Mouse (Mus musculus): ENCODE results near the gene Klk13.
A peak's percentile ranks its signal among the peaks of the same experiment; 100 is the strongest.
"Not testable (repeated sequence)": the region's sequence is repeated elsewhere in the genome, so short reads cannot be mapped to it uniquely, and the experiment has no call there.

The Klk13 gene

DNA sequence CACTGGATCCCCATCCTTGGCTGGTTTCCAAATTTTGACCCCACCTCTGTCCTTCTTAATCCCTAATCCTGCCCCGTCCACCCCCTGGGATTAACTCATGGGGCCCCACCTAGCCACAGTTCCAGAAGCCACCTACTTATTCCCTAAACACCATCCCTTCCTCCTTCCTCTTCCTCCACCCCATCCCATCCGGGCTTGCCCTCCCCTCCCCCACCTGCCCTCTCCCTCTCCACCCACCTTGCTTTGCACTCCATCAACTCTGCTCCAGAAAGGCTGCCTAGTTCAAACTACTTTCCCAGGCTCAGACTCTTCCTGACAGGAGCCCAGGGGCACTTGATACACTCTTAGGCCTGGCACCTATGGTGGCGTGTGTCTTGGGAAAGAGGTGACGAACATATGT is at the start of gene Klk13:
Gene Klk13, plus strand, starts transcription at position 301 of the 400 bp plus-strand sequence.
- no peak for DNase-seq (ENCODE audit: low read depth)

DNA sequence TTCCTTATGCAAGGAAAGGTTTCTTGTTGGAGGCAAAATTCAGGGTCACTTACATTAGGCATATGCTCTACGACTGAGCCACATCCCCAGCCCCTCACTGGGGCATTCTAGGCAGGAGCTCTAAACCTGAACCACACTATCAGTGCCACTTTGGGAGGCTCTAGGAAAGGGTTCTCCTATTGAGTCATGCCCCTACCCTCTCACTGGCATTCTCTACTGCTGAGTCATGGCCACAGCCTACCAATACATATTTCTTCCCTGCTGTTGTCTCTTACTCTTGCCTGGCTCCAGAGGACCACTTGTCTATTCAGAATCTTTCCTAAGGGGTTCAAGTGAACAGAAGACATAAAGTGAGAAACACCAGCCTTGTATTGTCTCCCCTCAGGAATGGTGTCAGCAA is 49.6 kb upstream of the Klk13 start:
- no peak for DNase-seq (ENCODE audit: low read depth)

DNA sequence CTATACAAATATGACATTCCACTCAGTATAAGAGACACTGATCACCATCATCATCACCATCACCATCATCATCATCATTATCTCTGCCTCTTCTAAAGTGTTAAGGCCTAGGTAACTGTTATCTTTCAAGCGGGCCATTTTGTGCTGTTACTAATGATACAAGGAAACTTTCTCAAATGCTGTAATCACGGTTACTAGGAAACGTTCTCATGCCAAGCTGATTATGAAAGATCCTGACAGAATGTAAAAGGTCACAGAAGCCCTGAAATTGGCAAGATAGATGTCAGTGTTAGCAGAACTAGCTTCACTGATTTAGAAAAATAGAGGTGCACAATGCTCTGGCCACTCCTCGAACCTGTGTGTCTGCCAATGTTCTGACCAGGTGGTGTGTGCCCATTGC is 45.1 kb upstream of the Klk13 start:
- not testable (repeated sequence) for DNase-seq (ENCODE audit: low read depth)

DNA sequence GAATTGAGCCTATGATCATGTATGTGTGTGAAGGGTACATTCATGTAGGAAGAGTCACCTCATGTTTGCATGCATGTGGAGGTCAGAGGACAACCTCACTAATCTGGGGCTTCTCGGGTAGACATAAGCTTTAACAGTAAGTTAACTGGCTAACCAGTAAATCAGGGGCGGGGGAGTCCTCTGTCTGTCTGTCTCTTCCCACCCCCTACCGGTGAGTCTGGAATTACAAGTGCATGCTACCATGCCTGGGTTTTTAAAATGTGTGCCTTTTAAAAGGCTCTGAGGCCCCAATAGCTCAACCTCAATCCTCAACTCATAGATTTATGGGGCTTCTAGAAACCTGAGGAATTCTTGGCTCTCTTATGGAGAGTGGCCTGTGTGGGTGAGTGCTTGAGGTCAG is 43.8 kb upstream of the Klk13 start:
- DNase-seq (ENCODE audit: low read depth): peak; percentile 24

DNA sequence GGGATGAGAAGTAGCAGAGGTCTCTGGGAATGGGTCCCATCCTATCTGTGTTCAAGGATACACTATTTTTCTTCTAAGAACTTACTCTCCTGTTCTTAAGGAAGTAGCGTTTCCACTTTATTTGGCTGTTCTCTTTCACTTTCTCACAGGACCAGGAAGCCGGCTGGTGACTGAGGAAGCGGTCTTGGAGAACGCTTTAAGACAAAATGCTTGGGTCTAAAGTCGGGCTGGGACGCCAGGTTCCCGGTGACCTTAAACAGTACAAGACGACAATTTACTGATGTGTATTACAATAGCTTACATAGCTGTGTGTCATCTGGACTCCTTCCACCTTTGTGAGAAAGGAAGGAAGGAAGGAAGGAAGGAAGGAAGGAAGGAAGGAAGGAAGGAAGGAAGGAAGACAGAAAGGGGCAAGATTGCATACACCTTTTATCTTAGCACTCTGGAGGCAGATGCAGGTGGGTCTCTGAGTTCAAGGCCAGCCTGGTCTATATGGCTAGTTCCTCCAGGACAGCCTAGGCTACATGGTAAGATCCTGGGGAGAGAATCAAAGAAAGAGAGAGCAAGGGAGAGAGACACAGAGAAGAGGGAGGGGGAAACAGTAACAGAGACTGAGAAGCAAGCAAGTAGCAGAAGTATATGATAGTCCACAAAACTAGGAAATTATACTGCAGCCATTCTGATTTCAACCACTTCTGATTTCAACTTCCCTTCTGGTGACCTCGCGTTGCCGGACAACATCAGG is 41.1 kb upstream of the Klk13 start:
- no peak for DNase-seq (ENCODE audit: low read depth)

DNA sequence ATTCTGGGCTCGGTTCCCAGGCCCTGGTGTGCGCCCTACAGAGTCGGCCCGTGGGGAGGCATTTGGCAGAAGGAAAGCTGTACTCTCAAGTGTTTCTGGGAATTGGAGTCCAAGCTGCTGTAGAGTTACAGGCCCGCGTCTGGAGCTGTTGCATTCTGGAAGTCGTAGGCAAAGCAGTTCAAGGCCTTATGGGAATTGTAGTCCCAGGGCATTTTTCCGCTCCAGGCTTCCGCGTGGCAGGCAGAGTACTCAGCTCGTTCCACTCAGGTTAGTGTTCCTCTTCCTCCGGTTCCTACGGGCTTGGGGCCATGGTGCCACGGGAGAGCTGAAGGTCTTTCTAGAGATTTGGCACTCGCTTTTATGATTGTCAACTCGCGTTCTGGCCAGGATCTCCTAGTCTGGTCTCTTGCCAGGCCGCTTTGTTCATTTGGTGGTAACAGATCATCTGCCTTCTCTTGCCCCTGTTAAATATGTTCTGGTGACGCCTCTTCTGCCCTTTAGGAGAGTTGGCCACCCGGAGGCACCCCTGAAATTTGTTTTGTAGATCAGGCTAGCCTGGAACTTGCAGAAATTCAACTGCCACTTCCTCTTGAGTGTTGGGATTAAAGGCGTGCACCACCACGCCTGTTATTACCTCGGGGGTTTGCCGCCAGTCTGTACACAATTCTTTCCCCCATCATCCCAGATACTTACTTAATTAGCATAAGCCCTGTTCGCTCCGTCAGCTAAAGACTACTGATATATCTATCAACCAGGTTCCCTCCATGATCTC is 40.4 kb upstream of the Klk13 start, which contains the start of gene Ctu1:
Gene Ctu1, plus strand, starts transcription at position 208 of the 772 bp plus-strand sequence.
- peak; percentile 79 for DNase-seq (ENCODE audit: low read depth)

DNA sequence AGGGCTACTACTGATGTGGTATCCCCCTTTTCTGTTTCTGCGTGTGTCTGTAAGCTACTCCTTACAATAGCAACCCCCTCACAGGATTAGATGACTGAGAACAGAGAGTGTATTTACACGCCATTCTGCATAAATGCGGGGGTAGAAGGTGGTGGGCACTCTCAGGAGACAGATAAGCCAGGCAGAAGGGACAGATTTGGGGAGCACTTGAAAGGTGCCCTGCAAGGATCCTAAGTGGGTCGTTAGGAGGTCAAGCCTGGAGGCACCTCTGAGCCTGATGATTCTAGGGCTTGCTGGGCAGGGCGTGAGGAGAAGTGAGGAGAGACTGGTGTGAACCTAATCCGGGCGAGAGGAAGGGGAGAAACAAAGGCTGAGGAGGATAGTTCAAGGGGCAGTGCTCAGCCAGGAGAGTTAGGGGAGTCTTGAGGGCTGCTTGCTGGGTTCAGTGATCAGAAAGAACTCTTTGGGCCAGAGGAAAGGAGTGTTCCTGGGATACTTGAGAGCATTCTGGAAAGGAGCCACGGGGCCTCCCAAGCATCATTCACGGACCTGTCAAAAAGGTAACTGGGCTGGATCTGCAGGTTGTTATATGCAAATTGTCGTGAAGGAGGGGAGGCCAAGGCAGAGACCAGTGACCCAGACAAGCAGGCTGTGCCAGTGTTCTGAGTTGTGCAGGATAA is 39.6 kb upstream of the Klk13 start:
- DNase-seq (ENCODE audit: low read depth): no peak

DNA sequence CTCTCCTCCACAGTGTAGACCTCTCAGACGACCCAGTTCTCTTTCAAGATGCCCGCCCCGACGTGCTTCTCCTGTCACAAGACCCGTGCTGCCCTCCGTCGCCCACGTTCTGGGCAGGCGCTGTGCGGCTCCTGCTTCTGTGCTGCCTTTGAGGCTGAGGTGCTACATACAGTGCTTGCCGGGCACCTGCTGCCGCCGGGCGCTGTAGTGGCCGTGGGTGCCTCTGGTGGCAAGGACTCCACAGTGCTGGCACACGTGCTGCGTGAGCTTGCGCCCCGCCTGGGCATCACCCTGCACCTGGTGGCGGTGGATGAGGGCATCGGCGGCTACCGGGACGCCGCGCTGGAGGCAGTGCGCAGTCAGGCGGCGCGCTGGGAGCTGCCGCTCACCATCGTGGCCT is 37.3 kb upstream of the Klk13 start:
- DNase-seq (ENCODE audit: low read depth): no peak

DNA sequence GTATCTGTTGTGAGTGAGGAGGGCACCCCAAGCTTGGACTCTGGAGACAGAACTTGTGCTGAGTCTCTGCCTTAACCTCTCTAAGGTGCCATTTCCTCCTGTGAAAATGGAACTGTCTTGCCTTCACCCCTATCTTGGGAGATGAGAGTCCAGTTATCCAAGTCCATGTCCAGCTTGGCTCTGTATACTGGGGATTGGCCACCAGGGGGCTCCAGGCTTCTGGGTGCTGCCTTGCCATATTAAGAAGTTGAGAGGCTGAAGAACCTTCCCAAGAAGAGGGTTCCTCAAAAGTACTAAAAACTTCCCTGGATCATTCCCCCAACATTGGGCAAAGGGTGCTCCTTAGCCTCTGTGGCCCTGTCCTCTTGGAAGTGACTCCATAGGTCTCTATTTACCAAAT is 33.9 kb upstream of the Klk13 start:
- peak; percentile 32 for DNase-seq (ENCODE audit: low read depth)

DNA sequence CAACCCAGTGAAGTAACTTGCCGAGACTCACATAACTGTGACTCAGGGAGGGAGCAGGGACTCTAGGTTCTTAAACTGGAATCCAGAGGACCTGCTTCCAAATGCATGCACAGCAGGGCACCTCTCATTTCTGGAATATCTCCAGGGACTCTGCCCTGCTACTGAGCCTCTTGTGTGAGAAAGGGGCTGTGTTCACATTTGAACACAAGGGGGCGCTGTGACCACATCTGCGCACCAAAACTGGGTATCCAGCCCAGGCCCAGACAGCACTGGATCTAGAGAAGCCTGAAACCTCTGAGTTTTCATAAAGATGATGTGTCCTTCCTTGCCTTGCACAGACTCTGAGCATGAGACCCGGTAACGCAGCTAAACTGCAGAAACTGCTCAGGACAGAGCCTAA is 31.4 kb upstream of the Klk13 start:
- DNase-seq (ENCODE audit: low read depth): peak; percentile 36

DNA sequence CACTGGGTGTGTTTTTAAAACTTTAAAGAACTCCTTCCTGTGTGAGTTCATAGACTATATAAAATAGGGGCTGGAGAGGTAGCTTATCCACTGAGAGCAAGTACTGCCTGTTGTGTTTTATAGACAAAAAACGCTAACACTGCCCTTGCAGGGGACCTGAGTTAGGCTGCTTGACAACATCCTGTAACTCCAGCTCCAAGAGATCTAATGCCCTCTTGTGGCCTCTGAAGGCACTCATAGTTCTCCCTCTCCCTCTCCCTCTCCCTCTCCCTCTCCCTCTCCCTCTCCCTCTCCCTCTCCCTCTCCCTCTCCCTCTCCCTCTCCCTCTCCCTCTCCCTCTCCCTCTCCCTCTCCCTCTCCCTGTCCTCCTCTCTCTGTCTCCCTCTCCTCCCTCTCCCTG is 29.9 kb upstream of the Klk13 start:
- DNase-seq (ENCODE audit: low read depth): not testable (repeated sequence)

DNA sequence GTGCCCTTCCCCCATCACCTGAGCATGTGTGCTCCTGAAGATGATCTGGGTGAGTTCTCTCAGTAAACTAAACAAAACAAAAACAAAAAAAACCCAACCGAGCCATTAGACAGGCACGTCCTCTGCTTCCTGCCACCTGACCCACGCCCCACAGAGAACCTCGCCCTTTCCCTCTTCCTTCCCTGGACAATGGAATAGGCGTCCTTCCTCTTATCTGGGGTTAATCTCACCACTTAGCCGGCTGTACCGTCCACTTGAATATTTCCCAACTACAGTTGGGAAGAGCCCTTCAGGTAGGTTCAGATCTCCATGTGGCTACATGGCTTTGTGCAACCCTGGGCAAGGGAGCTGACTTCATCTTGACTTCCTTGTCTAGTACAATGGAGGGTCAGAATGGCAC is 27.3 kb upstream of the Klk13 start:
- no peak for DNase-seq (ENCODE audit: low read depth)

DNA sequence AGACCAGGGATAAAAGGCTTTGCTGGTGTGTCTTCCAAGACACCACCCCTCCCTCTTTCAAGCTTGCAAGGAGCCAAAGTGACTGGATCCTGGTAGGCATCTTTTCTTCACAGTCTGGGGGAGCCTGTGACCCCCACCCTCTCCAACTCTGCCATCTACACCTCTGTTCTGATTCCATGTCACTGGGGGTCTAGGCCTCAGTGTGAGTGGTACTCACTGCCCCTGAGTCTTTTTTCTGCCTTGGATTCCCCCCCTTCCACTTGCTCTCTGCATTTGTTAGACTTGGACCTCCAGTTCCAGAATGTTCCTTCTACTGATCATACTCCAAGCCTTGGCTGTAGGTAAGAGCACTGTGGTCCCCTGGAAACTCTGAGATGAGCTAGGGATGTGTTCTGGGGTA is 22.2 kb upstream of the Klk13 start, which contains the start of gene Klk14:
Gene Klk14, plus strand, starts transcription at position 301 of the 400 bp plus-strand sequence.
- no peak for DNase-seq (ENCODE audit: low read depth)

DNA sequence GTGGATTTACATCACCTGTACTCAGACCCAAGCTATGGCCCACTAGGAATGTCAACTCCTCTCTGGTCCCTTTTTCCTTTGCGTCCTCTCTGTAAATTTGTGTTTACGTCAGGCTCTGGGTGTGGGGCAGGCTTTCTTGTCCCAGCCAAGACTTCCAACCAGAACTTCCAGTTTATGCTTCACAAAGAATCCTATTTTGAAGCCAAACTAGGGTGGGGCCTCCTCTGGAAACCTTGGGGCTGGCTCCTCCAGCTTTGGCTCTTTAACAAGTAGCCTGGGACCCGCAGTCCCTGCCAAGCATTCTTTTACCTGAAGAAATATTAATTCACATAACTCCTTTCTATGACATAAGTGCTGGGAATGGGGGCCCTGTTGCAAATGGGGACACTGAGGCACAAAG is 2.3 kb upstream of the Klk13 start:
- no peak for DNase-seq (ENCODE audit: low read depth)

DNA sequence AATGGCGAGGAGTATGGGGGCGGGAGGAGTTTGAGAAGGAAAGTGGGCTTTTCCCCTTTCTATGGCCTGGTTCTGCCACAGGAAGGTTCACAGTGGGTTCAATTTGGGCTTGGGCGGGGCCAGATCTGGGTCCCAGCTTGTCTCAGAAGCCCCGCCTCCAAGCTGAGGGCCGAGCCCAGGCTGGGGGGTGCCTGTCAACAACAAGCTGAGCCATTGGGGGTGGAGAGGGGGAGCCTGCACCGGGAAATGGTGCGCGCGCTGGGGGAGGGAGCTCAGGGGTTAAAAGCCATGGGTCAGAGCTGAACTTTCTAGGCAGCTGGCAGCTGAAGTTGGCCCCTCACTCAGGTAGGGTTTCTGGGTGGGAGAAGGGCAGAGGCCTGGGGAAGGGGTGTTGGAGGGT is 550 bp downstream of the Klk13 start:
- DNase-seq (ENCODE audit: low read depth): no peak

DNA sequence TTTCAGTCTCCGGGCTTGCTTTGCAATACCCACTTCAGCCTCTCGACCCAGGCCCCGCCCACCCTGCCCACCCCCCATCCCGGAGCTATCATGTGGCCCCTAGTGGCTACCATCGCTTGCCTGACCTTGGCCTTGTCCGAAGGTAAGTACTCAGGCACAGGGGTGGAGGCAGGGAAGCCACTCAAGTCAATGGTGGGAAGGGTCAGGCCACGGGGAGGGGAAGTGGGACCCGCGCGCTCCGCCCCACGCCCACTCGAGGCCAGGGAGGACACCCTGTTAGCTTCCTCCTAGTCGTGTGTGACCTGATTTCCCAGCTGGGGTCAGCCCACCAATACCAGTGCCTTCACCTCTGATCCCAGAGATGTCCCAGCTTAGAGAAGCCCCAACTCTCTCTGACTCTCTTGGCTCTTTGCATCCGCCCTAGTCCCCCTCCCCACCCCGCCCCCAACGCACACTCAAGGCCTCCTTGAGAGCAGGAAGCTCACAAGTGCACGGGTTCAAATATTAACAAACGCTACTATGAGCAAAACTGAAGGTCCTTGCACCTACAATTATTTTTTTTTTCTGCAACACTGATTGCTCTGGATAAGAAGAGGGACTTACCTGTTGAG is 1.5 kb downstream of the Klk13 start:
- DNase-seq (ENCODE audit: low read depth): no peak

DNA sequence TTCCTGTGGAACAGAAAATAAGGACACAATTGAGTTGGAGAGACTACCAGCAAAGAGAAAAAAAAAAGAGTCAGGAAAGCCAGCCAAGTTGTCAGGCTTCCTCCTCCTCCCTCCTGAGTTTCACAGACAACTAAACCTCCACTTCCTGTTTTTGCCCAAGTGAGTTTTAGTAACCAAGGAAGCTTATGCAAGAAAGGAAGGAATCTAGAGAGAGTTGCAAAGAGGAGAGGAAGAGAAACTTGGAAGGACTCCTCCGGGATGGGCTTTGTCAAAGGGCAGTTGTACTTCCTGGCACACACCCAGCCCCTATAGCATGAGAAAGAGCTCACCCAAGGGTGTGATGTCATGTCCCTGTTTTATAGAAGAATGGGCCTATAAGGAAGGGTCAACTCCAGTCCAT is 35.4 kb downstream of the Klk13 start:
- no peak for DNase-seq (ENCODE audit: low read depth)

DNA sequence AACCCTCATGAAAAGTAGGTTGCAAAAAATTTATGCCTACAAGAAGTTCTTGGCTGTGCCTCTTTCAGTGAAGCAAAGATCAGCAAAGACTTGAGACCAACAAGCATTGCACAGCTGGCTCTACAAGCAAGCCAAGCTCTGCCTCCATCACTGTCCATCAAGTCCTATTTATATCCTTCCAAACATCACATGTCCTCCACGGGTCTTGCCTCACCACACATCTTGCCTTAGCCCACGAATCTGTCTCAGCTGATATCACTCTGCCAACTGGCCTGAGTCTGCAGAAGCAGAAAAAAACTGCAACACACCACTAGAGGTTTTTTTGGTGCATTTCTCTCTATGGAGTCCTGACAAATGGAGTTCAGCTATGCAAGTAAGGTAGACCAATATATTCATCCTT is 40.4 kb downstream of the Klk13 start:
- no peak for DNase-seq (ENCODE audit: low read depth)

DNA sequence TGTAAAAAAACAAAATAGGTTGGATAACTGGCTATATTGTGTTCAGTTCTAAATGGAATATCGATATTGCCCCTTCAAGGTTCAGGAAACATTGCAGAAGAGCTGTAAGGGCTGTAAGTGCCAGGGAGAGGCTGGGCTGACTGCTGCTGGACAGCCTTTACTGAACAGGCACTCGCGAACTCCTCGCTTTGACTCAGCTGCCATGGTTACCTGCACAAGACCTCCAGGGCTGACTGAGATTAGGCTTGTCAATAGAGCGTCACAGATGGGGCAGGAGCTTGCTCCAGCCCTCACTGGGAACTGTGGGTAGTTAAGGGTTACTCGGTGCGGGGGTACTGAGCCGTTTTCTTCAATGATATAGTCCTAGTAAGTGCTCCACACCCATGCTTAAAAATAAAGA is 54.1 kb downstream of the Klk13 start:
- no peak for DNase-seq (ENCODE audit: low read depth)

DNA sequence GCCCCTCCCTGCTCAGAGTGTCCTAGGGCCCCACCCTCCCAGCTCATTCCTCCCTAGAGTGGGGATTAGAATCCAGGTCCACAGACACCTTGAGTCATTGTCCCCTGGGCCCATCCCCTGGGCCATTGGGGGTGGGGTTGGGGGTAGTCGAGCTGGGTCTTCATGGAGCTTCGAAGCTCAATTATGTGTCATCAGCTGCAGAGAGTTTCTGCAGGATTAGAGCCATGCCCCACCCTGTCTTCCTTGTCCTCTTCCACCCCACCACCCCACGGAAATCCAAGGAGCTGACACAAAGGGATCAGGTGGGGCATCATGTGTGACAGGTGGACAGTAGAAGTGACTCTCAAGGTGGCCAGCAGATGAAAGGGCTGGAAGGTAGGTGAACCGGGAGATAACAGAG is 56.2 kb downstream of the Klk13 start, which contains the start of gene Klk12:
Gene Klk12, plus strand, starts transcription at position 301 of the 400 bp plus-strand sequence.
- DNase-seq (ENCODE audit: low read depth): no peak

DNA sequence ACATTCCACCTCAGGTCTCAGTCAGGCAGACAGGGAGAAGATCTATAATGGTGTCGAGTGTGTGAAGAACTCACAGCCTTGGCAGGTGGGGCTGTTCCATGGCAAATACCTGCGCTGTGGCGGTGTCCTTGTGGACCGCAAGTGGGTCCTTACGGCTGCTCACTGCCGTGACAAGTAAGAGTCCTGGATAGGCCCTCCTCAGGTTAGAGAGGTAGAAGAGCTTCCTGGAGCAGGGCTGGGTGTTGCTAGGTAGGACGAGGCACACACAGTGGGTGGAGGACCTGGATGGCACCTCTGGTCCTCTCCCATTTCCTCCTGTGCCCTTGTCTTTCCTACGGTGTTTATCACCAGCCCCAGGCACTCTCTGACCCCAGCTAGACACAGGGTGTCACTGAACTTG is 57.3 kb downstream of the Klk13 start:
- no peak for DNase-seq (ENCODE audit: low read depth)

DNA sequence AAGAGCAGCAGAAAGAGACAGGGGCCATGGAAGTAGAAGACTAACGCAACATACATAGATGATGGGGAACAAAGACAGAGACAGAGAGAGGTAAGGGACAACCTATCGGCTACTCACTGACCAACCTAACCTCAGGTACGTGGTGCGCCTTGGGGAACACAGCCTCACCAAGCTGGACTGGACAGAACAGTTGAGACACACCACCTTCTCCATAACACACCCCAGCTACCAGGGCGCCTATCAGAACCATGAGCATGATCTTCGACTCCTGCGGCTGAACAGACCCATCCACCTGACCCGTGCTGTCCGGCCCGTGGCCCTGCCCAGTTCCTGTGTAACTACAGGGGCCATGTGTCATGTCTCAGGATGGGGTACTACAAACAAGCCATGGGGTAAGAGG is 58.3 kb downstream of the Klk13 start:
- no peak for DNase-seq (ENCODE audit: low read depth)

All from c-Kit-positive CD71-positive TER-119-negative erythroid progenitor cells, embryonic 14.5 days (primary cell).